Mouse (Mus musculus) mouse embryonic stem cell (cell line): Measurements from ENCODE around the gene Ptpn14.

ENCODE experiments used
- in situ Hi-C, 2 experiments: fragments of 300-500 bp; cut with MboI; formaldehyde crosslinking; loops; 1 replicate in 1 of 2; 3 replicates in 1 of 2; pipeline ENCODE4 v1.14.3; 2019 to 2020; ENCODE audit warnings: low sequenced_read_pairs in 2 of 2, low pct_unique_long_range_greater_than_20kb in 1 of 2, mixed read lengths in 1 of 2; ENCODE audit not compliant: unreplicated experiment in 1 of 2

The Ptpn14 gene

GRCm38 (mm10) chr1:189727884-189728783, at the start of gene Ptpn14:
Ptpn14 (plus strand) TSS chr1:189728268.
- in situ Hi-C loops = loop anchor here in 1 of 2 experiments (10.0 kb wide), 1 partner anchor 437 kb away; no protein-coding TSS in a partner anchor

GRCm38 (mm10) chr1:189679555-189679954, 48.5 kb upstream of the Ptpn14 start:
- in situ Hi-C loops = no loop called here

GRCm38 (mm10) chr1:189684786-189685415, 43.2 kb upstream of the Ptpn14 start:
- in situ Hi-C loops = no loop called here

GRCm38 (mm10) chr1:189686025-189686424, 42.0 kb upstream of the Ptpn14 start:
- in situ Hi-C loops = no loop called here

GRCm38 (mm10) chr1:189687654-189688387, 40.2 kb upstream of the Ptpn14 start, which contains the start of gene Cenpf:
Cenpf (minus strand) TSS chr1:189688086.
- in situ Hi-C loops = no loop called here

GRCm38 (mm10) chr1:189688388-189688750, 39.7 kb upstream of the Ptpn14 start:
- in situ Hi-C loops = no loop called here

- in situ Hi-C loops = no loop called here
These were observed 38.8 kb upstream of the Ptpn14 start for GRCm38 (mm10) chr1:189689050-189689833.

GRCm38 (mm10) chr1:189692442-189692841, 35.6 kb upstream of the Ptpn14 start:
- in situ Hi-C loops = loop anchor here in 1 of 2 experiments (10.0 kb wide), 1 partner anchor 232 kb away; the partner anchor contains the start of gene Smyd2

GRCm38 (mm10) chr1:189694391-189694790, 33.7 kb upstream of the Ptpn14 start:
- in situ Hi-C loops = loop anchor here in 1 of 2 experiments (10.0 kb wide), 1 partner anchor 230 kb away; the partner anchor contains the start of gene Smyd2

GRCm38 (mm10) chr1:189695321-189695720, 32.7 kb upstream of the Ptpn14 start:
- in situ Hi-C loops = loop anchor here in 1 of 2 experiments (10.0 kb wide), 1 partner anchor 229 kb away; the partner anchor contains the start of gene Smyd2

GRCm38 (mm10) chr1:189698416-189698815, 29.7 kb upstream of the Ptpn14 start:
- in situ Hi-C loops = loop anchor here in 1 of 2 experiments (10.0 kb wide), 1 partner anchor 226 kb away; the partner anchor contains the start of gene Smyd2

- in situ Hi-C loops = no loop called here
These were observed 27.9 kb upstream of the Ptpn14 start for GRCm38 (mm10) chr1:189700186-189700585.

- in situ Hi-C loops = no loop called here
These were observed 27.1 kb upstream of the Ptpn14 start for GRCm38 (mm10) chr1:189700990-189701389.

- in situ Hi-C loops = no loop called here
These were observed 24.9 kb upstream of the Ptpn14 start for GRCm38 (mm10) chr1:189703156-189703555.

- in situ Hi-C loops = no loop called here
These were observed 24.5 kb upstream of the Ptpn14 start for GRCm38 (mm10) chr1:189703591-189703990.

- in situ Hi-C loops = loop anchor here in 1 of 2 experiments (5.0 kb wide), 1 partner anchor 171 kb away; no protein-coding TSS in a partner anchor
These were observed 21.9 kb upstream of the Ptpn14 start for GRCm38 (mm10) chr1:189706040-189706645.

GRCm38 (mm10) chr1:189707014-189707413, 21.1 kb upstream of the Ptpn14 start:
- in situ Hi-C loops = loop anchor here in 1 of 2 experiments (5.0 kb wide), 1 partner anchor 170 kb away; no protein-coding TSS in a partner anchor
